Mouse (Mus musculus): Measurements from ENCODE around the gene Apobec1. TPM values are rescaled to one million over a fixed set of nuclear protein-coding genes. Genes with fewer than 3 reads are reported as not detected.

Apobec1 gene
- total and polyA plus RNA-seq, 3 experiments, result 39.6 to 42.6 (median 41.9) TPM

GRCm38 (mm10) chr6:122534032-122534431, 68.2 kb downstream of the Apobec1 start (continued):
- TF ChIP-seq BHLHE40 (IDR thresholded peaks at IDR 0.05; ENCODE audit: low read depth, low read length) (peak; percentile 66; the same call in 1 of the 2 replicates), JUND (conservative IDR thresholded peaks at IDR 0.05; ENCODE audit: low read depth, low read length) (peak; percentile 54; the same call in 1 of the 2 replicates), POLR2A (IDR thresholded peaks at IDR 0.05; ENCODE audit: low read depth, low read length) (no peak), ELF1 (IDR thresholded peaks at IDR 0.05; ENCODE audit: low read depth, low read length) (0 out of 2 replicates have a peak, but pooled peaks have one; percentile 35), E2F4 (IDR thresholded peaks at IDR 0.05; ENCODE audit: insufficient replicate concordance, low read depth, low read length) (no peak), MAX (IDR thresholded peaks at IDR 0.05; ENCODE audit: low read length) (no peak), GABPA (IDR thresholded peaks at IDR 0.05; ENCODE audit: insufficient replicate concordance, low read depth, low read length) (no peak), ZNF384 (IDR thresholded peaks at IDR 0.05; ENCODE audit: low read depth, low read length) (peak; percentile 93)

GRCm38 (mm10) chr6:122532883-122533302, 69.4 kb downstream of the Apobec1 start:
- Histone ChIP-seq H3K27ac (ENCODE audit: insufficient read depth, low read depth) (no peak overlapping the region), H3K9ac (ENCODE audit: insufficient read depth, low read depth) (no peak overlapping the region), H3K4me1 (ENCODE audit: control insufficient read depth in 1 of 2, insufficient read depth in 2 of 2) (peaks cover 8 to 44% of the 10 kb centered on the region in 2 experiments), H3K36me3 (replicated peaks in 1 of 2; ENCODE audit: control insufficient read depth in 1 of 2, insufficient read depth in 1 of 2, low read length in 1 of 2) (no peaks in the 10 kb centered on the region), H3K4me3 (replicated peaks in 1 of 3; ENCODE audit: low read depth in 2 of 3, low read length in 2 of 3, poor library complexity in 1 of 3) (no peak overlapping the region), H3K79me2 (replicated peaks; ENCODE audit: control insufficient read depth, extremely low read depth, insufficient read depth, poor library complexity, severe bottlenecking) (no peaks in the 10 kb centered on the region), H3K4me2 (ENCODE audit: insufficient read depth, low read depth, poor library complexity, severe bottlenecking) (peak overlapping the region; percentile 93), H3K9me3 (replicated peaks; ENCODE audit: low read length) (peaks cover 3% of the 10 kb centered on the region), H3K27me3 (replicated peaks) (peaks cover 2% of the 10 kb centered on the region)
- in situ Hi-C loops (cut with MboI; ENCODE audit: low pct_ligation_motif_present, low pct_unique_long_range_greater_than_20kb, low sequenced_read_pairs), result no loop called here
- peak; percentile 92 for DNase-seq (ENCODE audit: extremely low read depth)
- TF ChIP-seq IRF4 (IDR thresholded peaks at IDR 0.05; ENCODE audit: low read depth, low read length) (peak; percentile 89), POLR2AphosphoS2 (IDR thresholded peaks at IDR 0.05; ENCODE audit: low read depth, low read length) (no peak), ETS1 (conservative IDR thresholded peaks at IDR 0.05; ENCODE audit: low read depth, low read length) (peak; percentile 81), E2F4 (IDR thresholded peaks at IDR 0.05; ENCODE audit: insufficient replicate concordance, low read depth, low read length) (no peak), TCF12 (IDR thresholded peaks at IDR 0.05; ENCODE audit: low read depth, low read length) (peak; percentile 79), MYC (IDR thresholded peaks at IDR 0.05; ENCODE audit: low read depth, low read length) (no peak), JUND (conservative IDR thresholded peaks at IDR 0.05; ENCODE audit: low read depth, low read length) (peak; percentile 70), HCFC1 (IDR thresholded peaks at IDR 0.05; ENCODE audit: low read depth, low read length) (no peak), MAFK (IDR thresholded peaks at IDR 0.05; ENCODE audit: insufficient replicate concordance, low read length) (peak; percentile 61; the same call in 1 of the 2 replicates), RCOR1 (conservative IDR thresholded peaks at IDR 0.05; ENCODE audit: low read depth, low read length) (no peak), TBP (conservative IDR thresholded peaks at IDR 0.05; ENCODE audit: low read depth, low read length) (0 out of 2 replicates have a peak, but pooled peaks have one; percentile 19), PAX5 (IDR thresholded peaks at IDR 0.05; ENCODE audit: low read length) (no peak), ZNF384 (IDR thresholded peaks at IDR 0.05; ENCODE audit: low read depth, low read length) (peak; percentile 29; the same call in 1 of the 2 replicates), NRF1 (IDR thresholded peaks at IDR 0.05; ENCODE audit: low read depth, low read length) (no peak), MXI1 (IDR thresholded peaks at IDR 0.05; ENCODE audit: low read depth, low read length) (no peak), BHLHE40 (IDR thresholded peaks at IDR 0.05; ENCODE audit: low read depth, low read length) (peak; percentile 67), MEF2A (IDR thresholded peaks at IDR 0.05; ENCODE audit: borderline replicate concordance, low read depth, low read length) (peak; percentile 51; the same call in 1 of the 2 replicates), RAD21 (IDR thresholded peaks at IDR 0.05; ENCODE audit: low read depth, low read length) (no peak), EP300 (IDR thresholded peaks at IDR 0.05; ENCODE audit: low read length) (peak; percentile 80), ELF1 (IDR thresholded peaks at IDR 0.05; ENCODE audit: low read depth, low read length) (no peak)
- dilution Hi-C loops (cut with MboI; ENCODE audit: extremely low pct_ligation_motif_present, extremely low pct_unique_long_range_greater_than_20kb, low sequenced_read_pairs), result no loop called here

Data from CH12.LX (cell line).